Mouse (Mus musculus): ENCODE measurements around the gene Ttc23l. TPM values are rescaled to one million over a fixed set of nuclear protein-coding genes. Genes with fewer than 3 reads are reported as not detected.

The Ttc23l gene
- polyA plus RNA-seq, 1 experiment from 2014 or later, result not detected

- no peak for ATAC-seq
- Histone ChIP-seq H3K4me2 (replicated peaks; ENCODE audit: low read depth) (no peak overlapping the region), H3K9ac (ENCODE audit: low read depth, low read length) (no peak overlapping the region), H3K27ac (ENCODE audit: low read depth, low read length) (no peak overlapping the region), H3K27me3 (replicated peaks; ENCODE audit: control insufficient read depth, insufficient read depth, low read length) (no peaks in the 10 kb centered on the region), H3K9me3 (ENCODE audit: control insufficient read depth) (no peaks in the 10 kb centered on the region), H3K4me3 (ENCODE audit: low read depth, low read length) (no peak overlapping the region), H3K36me3 (ENCODE audit: control insufficient read depth, insufficient read depth) (no peaks in the 10 kb centered on the region), H3K4me1 (replicated peaks; ENCODE audit: control insufficient read depth, insufficient read depth, low read length) (no peaks in the 10 kb centered on the region)
- WGBS, result 57% methylated on average over 6 of the region's 6 CpGs
- TF ChIP-seq CTCF (IDR thresholded peaks at IDR 0.05; ENCODE audit: low read depth), result no peak
Observed at GRCm38 (mm10) chr15:10593094-10593493, 34.6 kb upstream of the Ttc23l start.

GRCm38 (mm10) chr15:10586565-10586964, 28.1 kb upstream of the Ttc23l start:
- no peak overlapping the region for H3K4me3 ChIP-seq (ENCODE audit: low read depth, low read length)
- no peak for ATAC-seq
- H3K36me3 ChIP-seq (ENCODE audit: control insufficient read depth, insufficient read depth), result 0 out of 2 replicates have a peak, but pooled peaks cover 5% of the 10 kb centered on the region
- H3K9ac ChIP-seq (ENCODE audit: low read depth, low read length), result no peak overlapping the region
- H3K4me2 ChIP-seq (replicated peaks; ENCODE audit: low read depth), result no peak overlapping the region
- H3K27ac ChIP-seq (ENCODE audit: low read depth, low read length), result no peak overlapping the region
- H3K27me3 ChIP-seq (replicated peaks; ENCODE audit: control insufficient read depth, insufficient read depth, low read length), result no peaks in the 10 kb centered on the region
- peak; percentile 39 for TF ChIP-seq CTCF (IDR thresholded peaks at IDR 0.05; ENCODE audit: low read depth)
- H3K9me3 ChIP-seq (ENCODE audit: control insufficient read depth), result no peaks in the 10 kb centered on the region
- H3K4me1 ChIP-seq (replicated peaks; ENCODE audit: control insufficient read depth, insufficient read depth, low read length), result no peaks in the 10 kb centered on the region
- 87% methylated on average over 2 of the region's 2 CpGs for WGBS

- TF ChIP-seq CTCF (IDR thresholded peaks at IDR 0.05; ENCODE audit: low read depth), result no peak
- WGBS, result 79% methylated on average over 10 of the region's 10 CpGs
- H3K27me3 ChIP-seq (replicated peaks; ENCODE audit: control insufficient read depth, insufficient read depth, low read length), result no peaks in the 10 kb centered on the region
- no peaks in the 10 kb centered on the region for H3K4me1 ChIP-seq (replicated peaks; ENCODE audit: control insufficient read depth, insufficient read depth, low read length)
- H3K9me3 ChIP-seq (ENCODE audit: control insufficient read depth), result no peaks in the 10 kb centered on the region
- H3K4me2 ChIP-seq (replicated peaks; ENCODE audit: low read depth), result no peak overlapping the region
- H3K27ac ChIP-seq (ENCODE audit: low read depth, low read length), result no peak overlapping the region
- H3K36me3 ChIP-seq (ENCODE audit: control insufficient read depth, insufficient read depth), result 0 out of 2 replicates have a peak, but pooled peaks cover 5% of the 10 kb centered on the region
- ATAC-seq, result no peak
- H3K9ac ChIP-seq (ENCODE audit: low read depth, low read length), result no peak overlapping the region
- no peak overlapping the region for H3K4me3 ChIP-seq (ENCODE audit: low read depth, low read length)
Observed at GRCm38 (mm10) chr15:10584359-10585187, 26.1 kb upstream of the Ttc23l start.

GRCm38 (mm10) chr15:10583408-10583807, 24.9 kb upstream of the Ttc23l start:
- Histone ChIP-seq H3K27me3 (replicated peaks; ENCODE audit: control insufficient read depth, insufficient read depth, low read length) (no peaks in the 10 kb centered on the region), H3K4me3 (ENCODE audit: low read depth, low read length) (no peak overlapping the region), H3K9me3 (ENCODE audit: control insufficient read depth) (no peaks in the 10 kb centered on the region), H3K9ac (ENCODE audit: low read depth, low read length) (no peak overlapping the region), H3K4me2 (replicated peaks; ENCODE audit: low read depth) (no peak overlapping the region), H3K36me3 (ENCODE audit: control insufficient read depth, insufficient read depth) (0 out of 2 replicates have a peak, but pooled peaks cover 5% of the 10 kb centered on the region), H3K27ac (ENCODE audit: low read depth, low read length) (no peak overlapping the region), H3K4me1 (replicated peaks; ENCODE audit: control insufficient read depth, insufficient read depth, low read length) (no peaks in the 10 kb centered on the region)
- TF ChIP-seq CTCF (IDR thresholded peaks at IDR 0.05; ENCODE audit: low read depth), result peak; percentile 84
- WGBS, result 44% methylated on average over 8 of the region's 8 CpGs
- ATAC-seq, result no peak

GRCm38 (mm10) chr15:10579159-10579558, 20.7 kb upstream of the Ttc23l start:
- Histone ChIP-seq H3K27me3 (replicated peaks; ENCODE audit: control insufficient read depth, insufficient read depth, low read length) (no peaks in the 10 kb centered on the region), H3K4me3 (ENCODE audit: low read depth, low read length) (no peak overlapping the region), H3K4me1 (replicated peaks; ENCODE audit: control insufficient read depth, insufficient read depth, low read length) (no peaks in the 10 kb centered on the region), H3K9ac (ENCODE audit: low read depth, low read length) (no peak overlapping the region), H3K36me3 (ENCODE audit: control insufficient read depth, insufficient read depth) (peaks cover 15% of the 10 kb centered on the region), H3K4me2 (replicated peaks; ENCODE audit: low read depth) (no peak overlapping the region), H3K9me3 (ENCODE audit: control insufficient read depth) (no peaks in the 10 kb centered on the region), H3K27ac (ENCODE audit: low read depth, low read length) (no peak overlapping the region)
- no peak for TF ChIP-seq CTCF (IDR thresholded peaks at IDR 0.05; ENCODE audit: low read depth)
- ATAC-seq, result no peak
- WGBS, result 90% methylated on average over 3 of the region's 3 CpGs

GRCm38 (mm10) chr15:10566486-10566885, 8.0 kb upstream of the Ttc23l start:
- no peaks in the 10 kb centered on the region for H3K9me3 ChIP-seq (ENCODE audit: control insufficient read depth)
- H3K27ac ChIP-seq (ENCODE audit: low read depth, low read length), result no peak overlapping the region
- H3K9ac ChIP-seq (ENCODE audit: low read depth, low read length), result no peak overlapping the region
- no peak for ATAC-seq
- 70% methylated on average over 7 of the region's 7 CpGs for WGBS
- H3K4me2 ChIP-seq (replicated peaks; ENCODE audit: low read depth), result no peak overlapping the region
- no peak for TF ChIP-seq CTCF (IDR thresholded peaks at IDR 0.05; ENCODE audit: low read depth)
- H3K4me1 ChIP-seq (replicated peaks; ENCODE audit: control insufficient read depth, insufficient read depth, low read length), result no peaks in the 10 kb centered on the region
- H3K27me3 ChIP-seq (replicated peaks; ENCODE audit: control insufficient read depth, insufficient read depth, low read length), result no peaks in the 10 kb centered on the region
- no peak overlapping the region for H3K4me3 ChIP-seq (ENCODE audit: low read depth, low read length)
- peaks cover 13% of the 10 kb centered on the region; the same call in 1 of the 2 replicates for H3K36me3 ChIP-seq (ENCODE audit: control insufficient read depth, insufficient read depth)

All from intestine, postnatal 0 days (tissue).